Mouse (Mus musculus) small intestine, adult 2 months (tissue): ENCODE measurements around the gene C530008M17Rik.

Experiments
- CTCF ChIP-seq: fragments of 200-500 bp; IDR thresholded peaks from 2 replicates; pipeline ENCODE4 v1.5.1; 2012; ENCODE audit warnings: low read depth, mild to moderate bottlenecking, control low read depth, inconsistent platforms, low read length, moderate library complexity, mixed read lengths; ENCODE audit not compliant: insufficient replicate concordance, insufficient read length; ENCODE audit errors: extremely low read depth
- POLR2A ChIP-seq: fragments of 200-500 bp; IDR thresholded peaks from 2 replicates; pipeline ENCODE4 v1.6.1; 2012; ENCODE audit warnings: low read depth, mild to moderate bottlenecking, control low read depth, inconsistent platforms, low read length, moderate library complexity

- TF ChIP-seq POLR2A (no peak), CTCF (no peak)
These were observed 45.8 kb downstream of the C530008M17Rik start for GRCm38 (mm10) chr5:76702104-76702503.
